Mouse (Mus musculus) heart, postnatal 4 days (tissue): ENCODE results near the gene Ppp1r14d. TPM values are rescaled to one million over a fixed set of nuclear protein-coding genes. Genes with fewer than 3 reads are reported as not detected.
A peak's percentile ranks its signal among the peaks of the same experiment; 100 is the strongest.

Experiments used
- DNase-seq: peaks from one replicate; pipeline ENCODE4 v3.0.0; 2021
- total RNA-seq, 2 experiments: library from RNA; stranded (reverse); gene quantifications; 2 replicates each; pipeline ENCODE4 v1.2.3; 2021

Ppp1r14d gene
- total RNA-seq: not detected

DNA sequence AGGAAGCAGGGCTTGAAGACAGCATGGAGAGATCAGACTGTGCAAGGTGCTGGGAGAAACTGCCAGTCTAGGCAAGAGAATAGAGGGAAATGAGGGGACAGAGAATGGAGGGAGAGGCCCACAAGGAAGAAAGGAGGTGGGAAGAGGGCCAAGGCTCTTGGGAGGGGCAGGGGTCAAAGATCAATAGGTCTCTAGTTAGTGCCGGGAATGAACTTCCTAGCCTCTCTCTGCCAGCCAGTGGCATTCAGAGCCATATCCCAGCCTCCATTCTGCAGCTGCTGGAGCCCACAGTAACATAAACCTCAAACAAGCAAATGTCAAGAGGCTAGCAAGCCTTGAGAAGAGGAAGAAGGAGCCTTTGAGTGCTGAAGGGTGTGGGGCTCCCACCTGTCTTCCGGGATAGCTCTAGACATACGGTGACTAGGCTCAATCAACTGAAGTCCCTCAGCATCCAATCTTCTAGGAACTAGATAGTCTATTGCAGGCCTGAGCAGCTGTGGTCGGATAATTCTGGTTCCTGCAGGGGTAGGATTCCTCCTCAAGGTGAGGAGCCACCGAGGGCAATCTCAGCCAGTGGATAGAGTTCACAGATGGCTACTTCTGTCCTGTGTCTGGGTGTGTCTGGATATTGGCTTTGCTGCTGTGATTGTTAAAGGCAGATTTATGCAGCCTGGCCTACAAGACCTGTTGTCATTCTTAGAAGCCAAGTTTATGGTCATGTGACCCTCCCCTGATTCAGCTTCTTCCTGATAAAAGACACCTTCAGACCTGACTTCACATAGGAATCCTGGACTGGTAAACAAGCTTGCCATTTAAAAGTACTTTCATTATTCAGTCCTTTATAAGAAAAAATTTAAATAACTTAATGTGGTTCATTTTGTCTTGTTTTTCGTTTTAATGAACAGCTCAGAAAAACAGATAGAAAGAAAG is at the start of gene Ppp1r14d:
TSS of gene Ppp1r14d (minus strand) at position 132 of the 930 bp plus-strand sequence.
- no peak for DNase-seq

DNA sequence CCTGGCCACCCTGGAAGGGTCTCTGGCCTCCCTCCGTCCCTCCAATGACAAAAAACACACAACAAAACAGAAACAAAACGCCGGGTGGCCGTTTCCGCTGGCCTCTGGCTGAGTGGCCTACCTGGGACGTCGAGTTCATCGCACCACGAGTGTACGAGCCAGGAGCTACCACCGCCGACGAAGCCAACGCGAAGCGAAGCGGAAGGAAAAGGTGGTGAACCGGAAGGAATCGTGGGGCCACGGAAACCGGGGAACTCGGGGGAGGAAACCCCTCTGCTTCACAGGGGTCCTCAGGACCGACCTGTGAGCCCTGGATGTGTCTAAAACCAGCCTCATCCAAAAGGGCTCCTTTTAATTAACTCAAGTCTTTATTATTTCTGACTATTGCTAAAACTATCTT is 48.1 kb upstream of the Ppp1r14d start:
- no peak for DNase-seq

DNA sequence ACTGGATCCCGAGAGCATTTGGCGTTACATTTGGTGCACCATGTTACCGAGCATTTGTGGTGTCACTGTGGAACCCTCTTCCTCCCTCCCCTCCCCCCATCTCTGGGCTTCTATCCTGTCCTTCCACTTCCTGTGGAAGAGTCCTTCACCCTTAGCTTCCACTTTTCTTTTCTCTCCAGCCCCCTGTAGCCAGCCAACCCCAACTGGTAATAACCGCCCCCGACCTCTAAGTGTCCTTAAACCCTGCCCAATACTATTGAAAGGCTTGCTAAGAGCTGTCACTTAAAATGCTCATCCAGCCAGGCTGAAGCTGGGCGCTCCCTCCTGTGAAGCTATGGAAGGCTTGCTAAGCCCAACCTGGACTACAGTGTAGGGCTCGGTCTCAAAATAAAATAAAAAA is 47.2 kb upstream of the Ppp1r14d start:
- no peak for DNase-seq

DNA sequence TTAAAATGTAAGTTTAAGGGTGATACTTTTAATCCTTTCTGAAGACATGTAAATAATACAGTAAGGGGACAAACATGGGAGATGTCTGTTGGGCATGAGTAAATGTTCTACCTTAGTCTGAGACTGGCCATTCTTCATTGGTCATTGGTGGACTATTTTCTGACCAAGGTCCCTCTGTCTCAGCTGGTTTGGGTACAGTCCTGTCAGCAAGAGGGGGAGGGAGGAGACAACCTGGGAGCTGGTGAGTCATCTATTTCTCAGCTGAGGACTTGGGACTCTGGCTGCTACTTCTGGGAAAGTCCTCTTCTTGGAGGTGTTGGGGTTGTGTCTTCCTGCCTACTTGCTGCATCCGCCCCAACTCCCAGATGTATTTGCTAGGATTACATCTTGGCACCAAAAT is 44.4 kb upstream of the Ppp1r14d start:
- no peak for DNase-seq

DNA sequence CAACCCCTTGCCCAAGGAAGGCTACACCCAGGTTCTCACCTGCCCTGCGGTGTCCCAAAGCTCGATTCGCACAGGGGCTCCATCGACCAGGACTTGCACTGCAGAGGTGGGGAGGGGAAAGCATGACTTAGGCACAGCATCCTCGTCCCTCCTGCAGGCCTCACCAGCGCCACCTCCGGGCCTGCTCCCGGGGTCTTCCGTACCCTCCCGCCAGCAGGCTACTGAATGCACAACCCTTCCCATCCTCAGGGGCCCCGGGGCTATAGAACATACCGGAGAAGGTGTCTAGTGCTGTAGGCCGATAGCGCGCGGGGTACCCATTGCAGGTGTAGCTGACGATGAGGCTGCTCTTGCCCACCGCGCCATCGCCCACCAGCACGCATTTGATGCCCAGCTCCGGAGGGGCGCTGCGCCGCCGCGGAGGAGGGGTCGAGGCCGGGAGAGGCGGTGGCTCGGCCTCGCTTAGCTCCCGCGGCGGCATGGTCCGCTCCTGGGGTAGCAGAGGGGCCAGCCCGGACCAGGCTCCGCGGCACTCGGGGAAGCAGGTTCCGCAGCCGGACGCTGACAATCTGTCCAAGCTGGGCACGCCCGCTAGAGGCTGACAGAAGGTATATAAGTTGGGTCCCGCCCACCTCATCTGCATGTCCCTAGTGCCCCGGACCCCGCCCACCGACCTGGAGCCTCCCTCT is 41.1 kb upstream of the Ppp1r14d start, which contains the start of gene Rhov:
TSS of gene Rhov (minus strand) at position 630 of the 689 bp plus-strand sequence.
- peak; percentile 46 for DNase-seq

DNA sequence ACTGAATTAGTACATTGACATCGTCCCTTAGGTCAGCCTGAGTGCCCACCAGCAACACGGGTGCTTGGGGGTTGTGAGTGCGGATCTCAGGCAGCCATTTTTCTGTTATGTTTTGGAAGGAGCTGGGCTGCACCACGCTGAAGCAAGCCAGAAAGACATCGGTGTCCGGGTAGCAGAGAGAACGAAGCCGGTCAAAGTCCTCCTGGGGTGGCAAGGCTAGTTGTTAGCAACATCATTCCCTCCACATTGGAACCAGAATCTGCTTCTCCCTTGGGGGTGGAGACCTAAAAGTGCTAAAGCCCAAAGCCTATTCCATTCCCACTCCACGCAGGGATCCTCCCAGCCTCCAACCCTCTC is 40.6 kb upstream of the Ppp1r14d start:
- DNase-seq: no peak

DNA sequence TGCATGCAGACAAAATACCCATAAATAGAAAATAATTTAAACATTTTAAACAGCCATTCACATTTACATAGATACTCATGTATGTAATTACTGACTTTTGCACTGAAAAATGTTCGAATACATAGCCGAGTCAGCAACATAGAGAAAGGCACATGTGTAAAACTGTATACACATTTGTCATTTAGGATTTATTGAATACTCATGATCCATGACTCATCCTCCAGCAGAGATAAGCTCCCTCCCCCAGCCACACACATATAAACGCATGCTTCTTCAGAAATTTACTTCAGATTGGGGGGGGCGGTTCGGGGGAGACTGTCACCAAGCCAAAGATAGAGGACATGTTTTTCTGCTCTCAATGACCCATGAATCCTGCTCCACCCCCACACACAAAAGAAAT is 34.1 kb upstream of the Ppp1r14d start:
- no peak for DNase-seq

DNA sequence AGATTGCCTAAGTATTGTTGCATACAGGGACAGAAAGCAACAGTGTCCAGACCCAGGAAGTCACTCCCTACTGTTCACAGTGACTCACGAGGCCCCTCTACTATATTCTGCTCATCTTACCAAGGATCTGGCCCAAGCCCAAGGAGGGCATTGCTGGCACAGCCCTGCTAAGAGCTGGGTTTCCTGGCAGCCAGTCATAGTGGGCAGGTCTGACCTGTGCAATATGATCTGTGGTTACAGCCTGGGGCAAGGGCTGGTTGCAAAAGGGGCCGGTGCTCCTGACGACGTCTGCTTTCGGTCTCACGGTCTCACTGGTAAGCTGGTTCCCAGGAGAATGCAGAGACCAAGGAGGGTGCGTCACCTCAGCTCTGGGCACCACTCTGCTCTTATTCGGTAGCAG is 33.3 kb upstream of the Ppp1r14d start:
- DNase-seq: peak; percentile 77

DNA sequence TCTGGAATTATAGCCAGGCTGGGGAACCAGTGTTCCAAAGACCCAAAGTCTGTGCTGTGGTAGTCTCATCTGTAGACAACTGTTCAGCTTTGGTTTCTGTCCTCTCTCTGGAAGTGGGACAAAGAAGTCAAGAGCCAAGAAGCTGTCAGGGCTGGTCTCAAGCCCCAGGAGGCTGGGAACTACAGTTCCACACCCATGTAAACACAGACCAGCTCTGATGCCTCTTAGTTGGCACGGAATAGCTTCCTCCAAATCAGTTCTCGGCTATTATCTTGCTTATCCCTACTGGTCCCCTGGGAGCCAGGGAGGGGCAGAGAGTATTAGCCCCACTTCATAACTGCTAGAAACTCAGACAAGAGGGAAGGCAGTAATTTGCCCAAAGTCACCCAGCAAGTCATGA is 31.6 kb upstream of the Ppp1r14d start:
- no peak for DNase-seq

DNA sequence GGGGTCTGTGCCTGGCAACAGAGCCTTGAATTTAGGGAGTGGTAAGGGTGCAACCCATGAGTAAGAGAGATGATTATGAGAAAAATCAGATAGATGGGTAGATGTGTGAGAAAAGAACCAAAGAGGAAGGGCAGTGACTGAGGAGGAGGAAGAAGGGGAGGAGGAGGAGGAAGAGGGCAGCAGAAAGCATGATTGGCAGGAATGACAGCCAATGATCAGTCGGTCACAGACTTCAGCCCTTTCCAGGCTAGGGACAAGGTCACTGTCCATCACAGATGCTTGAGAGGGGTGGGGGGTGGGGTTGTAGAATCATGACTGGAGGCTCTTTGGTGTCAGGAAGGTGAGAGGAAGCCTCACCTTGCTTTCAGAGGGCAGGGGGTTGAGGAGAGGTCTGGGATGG is 30.8 kb upstream of the Ppp1r14d start:
- DNase-seq: no peak

DNA sequence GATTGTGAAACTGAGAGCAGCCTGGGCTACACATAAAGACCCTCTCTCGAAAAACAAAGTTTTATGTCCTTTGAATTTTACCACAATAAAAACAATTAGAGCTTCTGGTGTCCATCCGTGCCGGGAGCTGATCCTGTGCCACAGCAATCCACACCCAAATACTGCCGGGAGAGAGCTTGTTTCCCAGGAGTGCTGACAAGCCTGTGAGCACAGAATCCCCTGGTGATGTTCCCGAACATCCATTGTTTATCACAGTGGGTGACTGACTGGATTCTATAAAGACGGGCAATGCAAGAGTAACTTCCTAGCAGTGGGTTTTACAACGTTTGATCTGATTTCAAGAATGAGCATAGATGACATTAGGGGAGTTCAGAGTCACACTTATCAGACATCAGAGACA is 25.3 kb upstream of the Ppp1r14d start:
- no peak for DNase-seq

DNA sequence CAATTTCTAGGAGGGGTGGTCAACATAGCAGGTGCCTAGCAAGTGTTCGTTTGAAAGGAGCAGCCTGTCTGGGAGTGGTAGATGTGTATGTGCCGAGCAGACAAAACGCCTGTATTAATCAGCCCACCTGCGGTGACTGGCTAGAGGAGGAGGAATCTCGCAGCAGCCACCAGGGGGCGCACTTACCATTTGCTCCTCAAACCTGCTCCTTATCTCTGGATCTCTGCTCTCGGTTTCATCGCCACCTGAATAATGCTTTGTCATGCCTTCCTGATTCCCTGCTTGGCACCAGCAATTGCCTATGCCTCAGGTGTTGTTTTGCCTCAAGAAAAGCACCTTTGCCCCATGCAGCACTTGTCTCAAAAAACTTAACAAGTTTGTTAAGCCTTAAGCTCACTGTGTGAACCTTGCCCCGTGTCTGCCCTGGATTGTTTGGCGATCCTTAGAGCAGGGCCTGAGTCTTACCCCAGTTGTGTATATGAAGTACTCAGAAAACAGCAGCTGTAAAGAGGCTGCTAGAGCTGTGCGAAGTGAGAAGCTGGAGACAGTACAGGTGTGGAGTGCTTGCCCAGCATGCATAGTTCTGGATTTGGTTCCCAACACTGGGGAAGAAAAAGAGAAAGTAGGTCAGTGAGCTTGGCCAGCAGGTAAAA is 21.2 kb upstream of the Ppp1r14d start:
- peak; percentile 88 for DNase-seq

DNA sequence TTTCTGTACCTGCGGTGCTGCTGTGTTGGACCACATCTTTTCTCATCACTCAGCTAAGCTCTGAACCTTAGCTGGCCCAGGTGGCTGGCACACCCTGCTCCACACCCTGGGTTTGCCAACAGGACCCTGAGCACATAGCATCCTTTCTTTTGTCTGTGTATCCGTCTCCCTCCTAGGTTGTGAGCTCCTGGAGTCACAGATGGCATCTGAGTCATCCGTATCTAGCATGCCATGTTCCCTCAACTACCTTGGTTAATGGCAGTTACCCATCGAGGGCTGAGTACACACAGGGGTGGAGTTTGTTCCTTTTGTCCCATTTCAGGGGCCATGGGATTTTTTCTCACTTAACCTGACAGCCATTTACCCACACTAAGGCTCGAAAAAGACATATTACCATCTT is 20.7 kb upstream of the Ppp1r14d start:
- no peak for DNase-seq

DNA sequence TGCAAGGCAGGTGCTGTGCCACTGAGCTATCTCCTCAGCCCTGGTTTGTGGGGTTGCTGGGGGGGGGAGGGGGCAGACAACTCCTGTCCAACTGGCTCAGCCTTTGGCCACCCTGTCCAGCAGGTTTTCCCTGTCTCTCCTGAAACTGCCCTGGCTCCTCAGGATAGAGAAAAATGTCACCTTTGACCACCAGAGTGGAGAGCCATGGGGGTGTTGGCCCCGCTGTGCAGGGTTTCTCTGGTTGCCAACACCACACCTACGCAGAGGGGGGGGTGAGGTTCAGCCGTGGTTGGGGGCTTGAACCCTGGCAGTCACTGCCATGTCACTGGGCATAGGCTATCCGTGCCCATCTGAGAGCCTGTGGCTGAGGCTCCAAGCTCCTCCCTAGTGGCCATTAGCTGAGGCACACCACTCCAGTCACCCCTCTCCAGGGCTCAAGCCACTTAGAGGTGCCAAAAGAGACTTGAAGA is 19.9 kb upstream of the Ppp1r14d start:
- DNase-seq: no peak

DNA sequence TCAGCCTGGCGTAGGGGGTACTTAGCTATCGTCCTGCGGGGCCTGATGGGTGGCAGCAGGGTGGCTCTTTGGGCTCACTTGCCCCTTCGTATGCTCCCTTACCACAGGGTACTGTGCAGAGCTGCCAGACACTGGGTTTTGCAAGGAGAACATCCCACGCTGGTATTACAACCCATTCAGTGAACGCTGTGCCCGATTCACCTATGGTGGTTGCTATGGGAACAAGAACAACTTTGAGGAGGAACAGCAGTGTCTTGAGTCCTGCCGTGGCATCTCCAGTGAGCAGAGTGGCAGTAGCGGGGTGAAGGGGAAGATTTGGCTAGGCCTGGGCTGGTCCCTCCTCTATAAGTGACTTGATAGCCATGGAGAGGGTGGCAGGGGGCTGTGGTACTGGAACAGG is 18.2 kb upstream of the Ppp1r14d start:
- no peak for DNase-seq

DNA sequence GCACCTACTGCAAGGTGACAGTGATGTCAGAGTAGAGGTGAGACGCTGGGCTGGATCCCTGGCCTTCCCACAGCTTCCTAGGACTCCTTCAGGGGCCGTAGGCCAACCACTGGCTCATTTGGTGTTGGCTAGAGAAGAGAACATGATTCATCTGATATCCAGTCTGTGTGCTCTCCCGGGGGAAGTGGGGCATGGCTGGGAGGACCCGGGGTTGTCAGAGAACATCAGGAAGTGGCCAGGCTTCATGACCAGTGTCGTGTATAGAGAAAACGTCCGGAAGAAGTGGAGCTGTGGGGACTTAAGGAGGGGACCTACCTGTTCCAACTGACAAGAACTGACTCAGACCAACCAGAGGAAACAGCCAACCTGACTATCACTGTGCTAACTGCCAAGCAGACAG is 15.5 kb upstream of the Ppp1r14d start:
- DNase-seq: no peak

DNA sequence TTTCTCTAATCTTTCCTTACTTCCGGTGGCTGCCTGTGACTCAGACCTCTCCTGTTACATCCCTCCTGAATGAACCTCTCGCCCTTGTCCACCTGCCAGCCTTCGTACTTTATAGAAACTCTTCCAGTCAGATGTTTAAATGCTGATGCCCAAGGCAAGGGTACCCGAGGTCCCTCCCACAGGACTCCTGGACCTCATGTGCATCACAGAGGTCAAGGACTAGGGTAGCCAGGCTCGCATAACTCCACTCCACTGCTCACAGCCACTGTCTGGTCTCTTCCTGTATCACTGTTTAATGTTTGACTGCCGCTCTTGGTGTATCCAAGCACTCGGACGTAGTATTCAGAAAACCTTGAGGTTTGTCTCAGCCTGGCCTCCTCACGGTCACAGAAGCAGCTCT is 12.8 kb upstream of the Ppp1r14d start:
- DNase-seq: no peak

DNA sequence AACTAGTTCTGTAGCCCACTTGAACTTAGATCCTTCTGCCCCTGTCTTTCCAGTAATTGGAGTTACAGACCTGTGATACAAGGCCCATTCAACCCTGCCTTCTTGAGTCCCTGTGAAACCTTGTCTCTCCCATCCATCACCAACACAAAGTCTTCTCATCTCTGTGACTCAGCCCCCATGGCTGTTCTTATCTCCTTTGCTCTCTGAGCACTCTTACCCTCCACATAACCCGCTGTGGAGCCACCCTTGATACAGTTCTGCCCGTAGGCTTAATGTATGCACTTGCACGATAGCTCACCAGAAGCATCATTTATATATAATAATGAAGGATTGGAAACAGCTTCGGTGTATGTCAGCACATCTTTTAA is 11.1 kb upstream of the Ppp1r14d start:
- DNase-seq: no peak

DNA sequence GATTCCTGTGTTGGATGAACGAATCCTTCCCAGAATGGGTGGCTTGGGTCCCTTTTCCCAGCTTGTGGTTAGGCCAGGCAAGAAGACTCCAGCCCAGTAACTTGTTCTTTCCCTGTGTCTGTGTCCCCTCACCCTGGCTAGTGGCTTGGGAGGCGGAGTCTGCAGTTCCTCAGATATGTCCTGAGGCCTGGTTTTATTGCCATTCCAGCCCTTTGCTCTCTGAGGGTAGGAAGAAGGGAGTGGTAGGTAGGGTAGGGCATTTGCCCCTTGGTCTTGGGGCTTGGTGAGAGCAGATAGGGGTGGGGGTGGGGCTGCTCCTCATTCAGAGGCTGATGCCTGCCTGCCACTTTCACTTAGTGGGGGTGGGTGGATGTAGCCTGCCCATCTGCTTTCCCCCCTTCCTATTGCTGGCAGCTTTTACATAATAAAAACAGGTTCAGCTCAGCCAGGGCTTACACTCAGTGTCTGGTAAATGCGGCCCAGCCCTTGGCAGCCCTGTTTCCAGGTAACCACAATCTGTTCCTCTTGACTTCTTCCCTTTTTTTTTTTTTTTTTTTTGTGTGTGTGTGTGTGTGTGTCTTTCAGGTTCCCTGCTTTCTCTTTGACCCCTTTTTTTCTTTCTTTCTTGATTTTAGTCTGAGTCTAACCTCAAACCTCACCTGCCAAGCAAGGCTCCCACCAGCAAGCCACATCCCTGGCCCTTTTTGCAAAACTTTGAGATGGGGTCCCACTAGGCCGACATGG is 10.5 kb upstream of the Ppp1r14d start:
- DNase-seq: no peak

DNA sequence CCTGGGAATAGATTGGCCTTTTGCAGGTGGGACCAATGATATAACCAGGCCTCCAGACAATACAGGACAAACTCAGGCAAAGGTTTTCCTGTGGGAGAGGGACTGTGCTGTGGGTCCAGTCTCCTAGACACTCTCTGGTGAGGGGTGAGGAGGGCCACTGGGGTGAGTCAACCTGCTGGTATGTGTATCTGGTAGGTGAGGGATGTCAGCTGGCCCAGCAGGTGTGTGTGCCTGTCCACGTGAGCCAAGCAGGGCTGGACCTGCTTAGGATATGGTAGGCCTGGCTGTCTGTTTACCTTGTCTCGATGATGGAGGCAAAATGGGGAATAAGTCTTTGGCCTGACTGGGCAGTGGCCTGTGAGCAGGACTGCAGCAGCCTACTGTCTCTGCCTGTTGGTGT is 9.0 kb upstream of the Ppp1r14d start:
- DNase-seq: no peak

DNA sequence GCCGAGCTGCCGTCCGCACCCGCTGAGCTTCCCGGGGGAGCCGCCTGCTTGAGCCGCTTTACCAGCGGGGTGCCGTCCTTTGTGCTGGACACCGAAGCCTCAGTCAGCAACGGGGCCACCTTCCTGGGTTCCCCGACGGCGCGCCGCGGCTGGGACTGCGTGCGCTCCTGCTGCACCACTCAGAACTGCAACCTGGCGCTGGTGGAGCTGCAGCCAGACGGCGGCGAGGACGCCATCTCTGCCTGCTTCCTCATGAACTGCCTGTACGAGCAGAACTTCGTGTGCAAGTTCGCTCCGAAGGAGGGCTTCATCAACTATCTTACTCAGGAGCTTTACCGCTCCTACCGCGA is 8.1 kb upstream of the Ppp1r14d start:
- DNase-seq: no peak

DNA sequence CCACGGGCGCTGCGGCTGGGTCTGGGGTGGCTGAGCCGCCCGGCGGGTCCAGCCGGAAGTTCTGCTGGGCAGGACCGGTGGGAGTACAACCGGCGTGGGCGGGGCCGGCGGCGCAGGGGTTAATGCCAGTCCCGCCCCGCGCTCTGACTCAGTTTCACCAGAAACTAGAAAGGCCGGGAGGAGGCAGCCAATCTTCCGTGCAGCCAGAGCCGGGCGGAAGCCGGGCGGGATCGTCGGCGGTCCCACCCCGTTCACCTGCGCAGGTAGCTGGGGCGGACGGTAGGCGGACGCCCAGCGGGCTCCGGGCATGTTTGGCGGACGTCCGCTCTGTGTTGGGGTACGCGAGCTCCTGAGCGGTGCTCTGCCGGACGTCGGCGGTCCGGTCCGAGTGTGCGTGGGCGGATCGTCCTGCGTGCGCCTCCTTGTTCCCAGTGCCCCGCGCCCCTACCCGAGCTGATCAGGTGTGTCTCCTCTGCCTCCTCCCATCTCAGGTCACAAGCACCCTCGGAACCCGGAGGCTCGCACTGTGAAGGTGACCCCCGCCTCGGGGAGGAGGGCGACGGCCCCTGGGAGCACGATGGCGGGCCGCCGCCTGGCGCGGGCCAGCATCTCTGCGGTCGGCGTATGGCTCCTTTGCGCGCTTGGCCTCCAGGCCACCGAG is 7.6 kb upstream of the Ppp1r14d start, which contains the start of gene Spint1:
TSS of gene Spint1 (plus strand) at position 153 of the 661 bp plus-strand sequence.
- DNase-seq: peak; percentile 12
